Mouse (Mus musculus): ENCODE results near the gene Eci2. TPM values are rescaled to one million over a fixed set of nuclear protein-coding genes. Genes with fewer than 3 reads are reported as not detected.
"Not testable (repeated sequence)": the region's sequence is repeated elsewhere in the genome, so short reads cannot be mapped to it uniquely, and the experiment has no call there.

The Eci2 gene
- polyA plus RNA-seq, 1 experiment from 2014 or later = 152 TPM

GRCm38 (mm10) chr13:34993085-34993484 is 33.8 kb downstream of the Eci2 start:
- 55% methylated on average over 4 of the region's 4 CpGs for WGBS
- ATAC-seq (ENCODE audit: insufficient read depth) (no peak), DNase-seq (no peak)
- H3K4me3 ChIP-seq (ENCODE audit: low read depth, low read length) = peak overlapping the region; percentile 65
- H3K4me1 ChIP-seq (ENCODE audit: insufficient read depth) = no peaks in the 10 kb centered on the region
- peaks cover 21% of the 10 kb centered on the region for H3K36me3 ChIP-seq (ENCODE audit: insufficient read depth)
- H3K4me2 ChIP-seq = peak overlapping the region; percentile 67
- no peak overlapping the region for H3K27ac ChIP-seq (ENCODE audit: low read depth)
- peak overlapping the region; percentile 81 for H3K9ac ChIP-seq
- H3K27me3 ChIP-seq (ENCODE audit: insufficient read depth, low read length) = no peaks in the 10 kb centered on the region
- H3K9me3 ChIP-seq (ENCODE audit: low read depth, low read length) = no peaks in the 10 kb centered on the region
- TF ChIP-seq CTCF (IDR thresholded peaks at IDR 0.05; ENCODE audit: low read depth) = no peak

- 0 out of 2 replicates have a peak overlapping the region, but pooled peaks have one; percentile 15 for H3K4me2 ChIP-seq
- no peak overlapping the region for H3K9ac ChIP-seq
- WGBS = 68% methylated on average over 4 of the region's 4 CpGs
- H3K27ac ChIP-seq (ENCODE audit: low read depth) = no peak overlapping the region
- no peak overlapping the region for H3K4me3 ChIP-seq (ENCODE audit: low read depth, low read length)
- no peak for DNase-seq
- ATAC-seq (ENCODE audit: insufficient read depth) = no peak
- H3K9me3 ChIP-seq (ENCODE audit: low read depth, low read length) = no peaks in the 10 kb centered on the region
- no peaks in the 10 kb centered on the region for H3K27me3 ChIP-seq (ENCODE audit: insufficient read depth, low read length)
- H3K36me3 ChIP-seq (ENCODE audit: insufficient read depth) = peaks cover 34% of the 10 kb centered on the region
- no peak for TF ChIP-seq CTCF (IDR thresholded peaks at IDR 0.05; ENCODE audit: low read depth)
- H3K4me1 ChIP-seq (ENCODE audit: insufficient read depth) = no peaks in the 10 kb centered on the region
Measured at GRCm38 (mm10) chr13:34991581-34992273, 35.2 kb downstream of the Eci2 start.

- peaks cover 81% of the 10 kb centered on the region for H3K36me3 ChIP-seq (ENCODE audit: insufficient read depth)
- H3K27ac ChIP-seq (ENCODE audit: low read depth); H3K4me1 ChIP-seq (ENCODE audit: insufficient read depth); H3K4me3 ChIP-seq (ENCODE audit: low read depth, low read length); H3K9me3 ChIP-seq (ENCODE audit: low read depth, low read length); H3K4me2 ChIP-seq; DNase-seq; H3K27me3 ChIP-seq (ENCODE audit: insufficient read depth, low read length); H3K9ac ChIP-seq; ATAC-seq (ENCODE audit: insufficient read depth): not testable (repeated sequence)
- WGBS = 100% methylated on average over 1 of the region's 1 CpGs
Measured at GRCm38 (mm10) chr13:34983479-34983878, 43.4 kb downstream of the Eci2 start.

- WGBS = 77% methylated on average over 5 of the region's 5 CpGs
- not testable (repeated sequence) for H3K27me3 ChIP-seq (ENCODE audit: insufficient read depth, low read length); H3K9me3 ChIP-seq (ENCODE audit: low read depth, low read length); H3K9ac ChIP-seq; H3K4me2 ChIP-seq; ATAC-seq (ENCODE audit: insufficient read depth); H3K4me3 ChIP-seq (ENCODE audit: low read depth, low read length); DNase-seq; H3K27ac ChIP-seq (ENCODE audit: low read depth); H3K4me1 ChIP-seq (ENCODE audit: insufficient read depth)
- H3K36me3 ChIP-seq (ENCODE audit: insufficient read depth) = peaks cover 56% of the 10 kb centered on the region
Measured at GRCm38 (mm10) chr13:34978635-34979034, 48.3 kb downstream of the Eci2 start.

GRCm38 (mm10) chr13:34977410-34977809 is 49.5 kb downstream of the Eci2 start:
- no peak overlapping the region for H3K4me2 ChIP-seq
- H3K27me3 ChIP-seq (ENCODE audit: insufficient read depth, low read length) = no peaks in the 10 kb centered on the region
- peaks cover 52% of the 10 kb centered on the region for H3K36me3 ChIP-seq (ENCODE audit: insufficient read depth)
- ATAC-seq (ENCODE audit: insufficient read depth) (no peak), DNase-seq (no peak)
- no peak overlapping the region for H3K4me3 ChIP-seq (ENCODE audit: low read depth, low read length)
- H3K9ac ChIP-seq = no peak overlapping the region
- H3K27ac ChIP-seq (ENCODE audit: low read depth) = no peak overlapping the region
- no peaks in the 10 kb centered on the region for H3K9me3 ChIP-seq (ENCODE audit: low read depth, low read length)
- WGBS = 90% methylated on average over 3 of the region's 3 CpGs
- no peaks in the 10 kb centered on the region for H3K4me1 ChIP-seq (ENCODE audit: insufficient read depth)
- no peak for TF ChIP-seq CTCF (IDR thresholded peaks at IDR 0.05; ENCODE audit: low read depth)

GRCm38 (mm10) chr13:34976116-34976515 is 50.8 kb downstream of the Eci2 start:
- ATAC-seq (ENCODE audit: insufficient read depth) = no peak
- Histone ChIP-seq H3K4me2 (no peak overlapping the region), H3K27me3 (ENCODE audit: insufficient read depth, low read length) (no peaks in the 10 kb centered on the region), H3K4me3 (ENCODE audit: low read depth, low read length) (no peak overlapping the region), H3K4me1 (ENCODE audit: insufficient read depth) (no peaks in the 10 kb centered on the region), H3K36me3 (ENCODE audit: insufficient read depth) (peaks cover 41% of the 10 kb centered on the region), H3K9me3 (ENCODE audit: low read depth, low read length) (no peaks in the 10 kb centered on the region), H3K27ac (ENCODE audit: low read depth) (no peak overlapping the region), H3K9ac (no peak overlapping the region)
- 89% methylated on average over 4 of the region's 4 CpGs for WGBS
- TF ChIP-seq CTCF (IDR thresholded peaks at IDR 0.05; ENCODE audit: low read depth) = no peak
- DNase-seq = no peak

- WGBS = 55% methylated on average over 1 of the region's 1 CpGs
- ATAC-seq (ENCODE audit: insufficient read depth) (no peak), DNase-seq (peak; percentile 25)
- no peak overlapping the region for H3K4me2 ChIP-seq
- H3K9ac ChIP-seq = no peak overlapping the region
- H3K36me3 ChIP-seq (ENCODE audit: insufficient read depth) = peaks cover 20% of the 10 kb centered on the region
- H3K4me3 ChIP-seq (ENCODE audit: low read depth, low read length) = no peak overlapping the region
- no peak overlapping the region for H3K27ac ChIP-seq (ENCODE audit: low read depth)
- H3K9me3 ChIP-seq (ENCODE audit: low read depth, low read length) = no peaks in the 10 kb centered on the region
- H3K4me1 ChIP-seq (ENCODE audit: insufficient read depth) = no peaks in the 10 kb centered on the region
- peak; percentile 29; the same call in 1 of the 2 replicates for TF ChIP-seq CTCF (IDR thresholded peaks at IDR 0.05; ENCODE audit: low read depth)
- no peaks in the 10 kb centered on the region for H3K27me3 ChIP-seq (ENCODE audit: insufficient read depth, low read length)
Measured at GRCm38 (mm10) chr13:34973770-34974169, 53.1 kb downstream of the Eci2 start.
